Mouse (Mus musculus) erythroblast, embryonic 14.5 days (primary cell): ENCODE measurements around the gene Trip4.

Experiments used
- GATA1 ChIP-seq: IDR thresholded peaks from 2 replicates; pipeline ENCODE4 v1.6.1; 2012; ENCODE audit warnings: low read length, inconsistent platforms, mixed read lengths
- TAL1 ChIP-seq: IDR thresholded peaks from 3 replicates; pipeline ENCODE4 v1.6.1; 2012; ENCODE audit warnings: low read length, inconsistent platforms, mixed read lengths

DNA sequence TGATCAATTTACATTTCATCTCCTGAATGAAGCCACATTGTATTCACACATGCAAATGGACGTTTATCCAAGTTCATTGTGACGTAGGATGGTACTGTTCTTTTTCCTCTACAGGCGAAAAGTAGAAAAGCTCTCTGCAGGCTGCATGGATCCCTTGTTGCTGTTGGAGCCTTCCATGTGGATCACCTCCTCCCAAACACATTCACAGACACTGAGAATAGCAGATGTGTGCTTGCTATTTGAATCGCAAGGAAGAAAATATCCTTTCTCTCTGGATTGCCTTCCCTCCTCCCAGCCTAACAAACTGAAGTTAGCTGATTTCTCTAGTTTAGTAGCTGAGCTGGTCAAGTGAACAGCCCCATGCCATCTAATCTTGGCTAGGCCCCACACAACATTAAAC, 78.3 kb downstream of the Trip4 start:
- TF ChIP-seq TAL1 = no peak
- no peak for TF ChIP-seq GATA1
